Mouse (Mus musculus): ENCODE data around the gene Sema4f. TPM values are rescaled to one million over a fixed set of nuclear protein-coding genes. Genes with fewer than 3 reads are reported as not detected.
A peak's percentile ranks its signal among the peaks of the same experiment; 100 is the strongest.

Gene Sema4f
- 10 to 100 TPM; 37.2 to 39.0 TPM for total RNA-seq (2021)

DNA sequence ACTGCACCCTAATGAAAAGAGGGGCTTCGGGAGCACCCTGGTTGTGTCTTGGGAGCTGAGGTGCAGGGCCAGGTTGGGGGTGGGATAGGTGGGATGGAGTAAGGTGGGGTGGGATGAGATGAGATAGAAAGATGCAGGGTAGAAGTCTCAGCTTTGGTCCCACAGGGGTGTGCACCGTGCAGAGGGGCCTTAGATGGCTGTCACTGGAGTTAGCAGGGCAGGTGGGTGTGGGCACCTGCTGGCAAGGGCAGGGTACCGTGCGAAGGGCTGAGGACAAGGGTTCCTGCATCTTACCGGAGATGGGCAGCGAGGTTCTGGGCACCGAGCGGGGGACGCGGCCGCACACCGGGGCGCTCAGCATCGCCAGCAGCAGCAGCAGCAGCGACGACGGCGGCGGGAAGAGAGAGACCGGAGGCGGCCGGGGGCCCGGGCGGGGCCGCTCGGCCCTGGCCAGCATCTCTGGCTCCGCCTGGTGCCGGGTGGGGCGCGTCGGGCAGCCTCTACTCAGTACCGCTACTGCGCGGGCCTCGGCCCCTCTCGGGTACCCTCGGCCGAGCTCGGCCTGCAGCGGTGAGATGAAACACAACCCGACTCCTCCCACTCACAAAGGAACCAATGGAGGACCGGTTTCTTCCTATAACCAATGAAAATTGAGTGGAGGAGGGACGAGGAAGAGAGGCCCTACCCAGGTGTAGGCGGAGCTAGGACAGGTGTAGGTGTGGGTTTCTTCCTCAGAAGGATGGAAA lies at the start of gene Sema4f:
TSS of gene Sema4f (minus strand) at position 603 of the 746 bp plus-strand sequence.
- intact Hi-C loops (cut with DNase I), result no loop called here
- peak; percentile 66 to 80 for DNase-seq (ENCODE audit: low spot score in 2 of 2)

DNA sequence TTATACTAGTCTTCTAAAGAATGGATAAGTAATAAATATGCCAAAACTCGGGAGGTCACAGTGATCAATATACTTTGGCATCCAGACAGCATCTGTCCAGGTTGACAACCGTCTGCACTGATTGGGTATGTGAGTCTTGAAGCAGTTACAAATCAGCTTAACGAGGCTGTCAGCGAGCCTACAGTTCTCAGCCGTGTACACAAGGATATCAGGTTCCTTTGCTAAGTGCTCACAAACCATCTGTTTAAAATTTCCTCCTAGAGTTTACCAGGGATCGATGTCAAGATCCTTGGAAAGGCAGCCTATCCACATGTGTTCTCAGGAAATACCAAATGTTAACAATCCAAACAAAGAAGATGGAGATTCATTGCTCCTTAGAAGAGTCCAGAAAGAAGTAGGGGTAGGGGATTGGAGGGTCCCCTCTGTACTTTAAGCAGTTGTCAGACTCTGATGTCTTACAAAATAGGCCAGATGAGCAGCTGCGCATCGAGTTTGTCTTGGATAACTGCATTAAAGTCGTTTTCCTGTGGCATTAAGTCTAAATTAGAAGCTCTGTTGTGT lies 47.9 kb upstream of the Sema4f start:
- intact Hi-C loops (cut with DNase I), result no loop called here
- DNase-seq (ENCODE audit: low spot score in 2 of 2), result no peak

DNA sequence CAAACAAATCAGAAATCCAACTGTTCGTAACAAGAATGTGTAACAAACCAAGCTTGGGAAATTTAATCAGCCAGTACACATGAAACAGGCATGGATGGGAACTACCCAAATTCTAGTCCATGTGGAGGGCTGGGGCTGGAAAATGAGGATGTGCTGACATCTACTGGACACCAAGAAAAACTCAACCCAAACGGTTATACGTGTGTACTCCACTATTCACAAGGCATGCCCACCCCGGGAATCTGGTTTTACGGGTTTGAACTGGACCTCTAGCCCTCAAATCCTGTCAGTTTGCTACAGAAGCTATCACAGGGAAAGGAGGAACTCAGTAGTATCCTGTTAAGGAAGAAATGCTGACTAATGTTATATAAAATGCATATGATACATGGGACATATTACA lies 31.5 kb upstream of the Sema4f start:
- intact Hi-C loops (cut with DNase I), result loop anchor here (2.0 to 5.0 kb wide), 2 partner anchors 54 to 229 kb away; no protein-coding TSS in a partner anchor
- DNase-seq (ENCODE audit: low spot score in 2 of 2), result peak; percentile 59 to 62

DNA sequence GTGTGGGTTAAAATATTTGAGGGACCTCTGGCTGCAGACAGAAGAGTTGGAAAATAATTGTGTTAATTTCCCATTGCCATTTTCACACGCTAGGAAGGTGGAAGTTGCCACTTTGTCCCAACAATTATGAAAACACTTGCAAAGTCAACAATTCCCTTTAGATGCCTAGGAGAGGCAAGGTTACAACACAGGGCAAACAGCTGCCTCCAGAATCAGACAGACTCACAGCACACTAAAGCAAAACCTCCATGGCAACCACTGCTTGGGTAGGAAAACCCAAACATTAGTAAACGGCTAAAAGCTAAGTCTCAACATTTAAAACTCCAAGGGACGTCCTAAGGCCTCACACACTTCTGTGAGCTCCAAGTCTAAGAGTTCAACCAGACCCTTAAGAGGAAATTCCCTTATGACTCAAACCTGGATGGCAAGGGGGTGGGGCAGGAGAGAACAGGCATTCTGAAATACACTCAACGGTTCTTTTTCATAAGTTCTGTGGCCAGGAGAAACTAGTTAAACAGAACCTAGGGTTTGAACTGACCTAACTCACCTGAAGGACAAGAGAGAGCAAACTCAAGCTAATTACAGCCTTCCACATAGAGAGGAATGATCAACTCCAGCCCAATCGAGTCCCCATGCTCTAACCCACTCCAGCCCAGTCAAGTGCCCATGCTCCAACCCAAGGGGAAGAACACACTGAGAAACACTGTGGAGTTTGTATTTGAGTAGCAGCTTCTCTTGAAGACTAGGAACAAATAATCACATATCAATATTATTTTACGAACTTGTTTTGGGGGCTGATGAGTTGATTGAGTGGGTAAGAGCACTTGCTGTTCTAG lies 29.9 kb upstream of the Sema4f start:
- DNase-seq (ENCODE audit: low spot score in 2 of 2), result no peak
- intact Hi-C loops (cut with DNase I), result loop anchor here (2.0 to 5.0 kb wide), 2 partner anchors 53 to 227 kb away; no protein-coding TSS in a partner anchor

DNA sequence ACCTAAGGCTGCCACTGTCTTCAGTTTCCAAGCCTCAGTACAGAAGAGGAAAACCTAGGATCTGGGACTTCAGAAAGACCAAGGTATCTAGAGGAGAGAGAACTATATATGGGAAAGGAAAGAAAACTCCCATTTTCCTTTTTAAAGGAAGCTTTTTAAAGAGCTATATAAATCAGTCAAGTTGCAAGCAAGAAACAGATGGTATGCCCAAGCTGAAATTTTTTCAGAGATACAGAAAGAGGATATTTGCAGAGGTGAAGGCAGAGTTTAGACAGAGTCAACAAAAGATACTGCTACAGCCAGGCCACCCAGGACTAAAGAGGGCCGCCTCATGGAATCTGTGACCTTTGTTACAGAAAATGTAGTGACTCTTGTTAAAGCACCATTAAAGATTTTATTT lies 22.1 kb upstream of the Sema4f start:
- DNase-seq (ENCODE audit: low spot score in 2 of 2), result no peak
- intact Hi-C loops (cut with DNase I), result no loop called here

DNA sequence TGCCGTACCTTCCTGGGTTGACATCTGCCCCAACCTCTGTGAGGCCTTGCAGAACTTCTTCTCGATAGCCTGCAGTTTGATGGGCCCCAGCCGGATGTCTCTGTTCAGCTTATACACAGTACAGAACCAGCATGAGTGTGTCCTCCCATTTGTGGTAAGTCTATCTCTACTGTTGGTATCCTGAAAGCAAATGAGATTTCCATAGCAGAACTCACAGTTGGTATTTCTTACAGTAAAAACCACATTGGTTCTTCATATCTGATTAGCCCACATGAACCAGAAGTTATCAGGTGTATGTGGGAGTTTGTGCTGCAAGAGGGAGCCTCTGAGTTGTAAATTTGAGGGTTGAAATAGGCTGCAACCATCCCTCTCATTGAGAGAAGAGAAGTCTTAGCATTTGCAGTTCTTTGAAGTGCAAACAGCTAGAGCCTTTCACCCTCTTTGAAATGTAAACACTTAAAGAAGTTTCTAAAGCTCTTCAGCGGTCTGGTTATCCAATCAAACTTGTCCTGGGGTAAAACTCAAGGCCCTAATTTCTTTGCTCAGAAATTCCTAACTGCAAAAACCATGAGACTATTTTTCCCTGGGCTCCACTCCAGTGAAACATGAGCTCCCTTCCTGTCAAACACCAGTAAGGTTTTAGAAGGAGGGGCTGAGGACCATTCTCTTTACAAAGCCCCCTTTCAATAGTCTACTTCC lies 17.1 kb upstream of the Sema4f start:
- intact Hi-C loops (cut with DNase I), result no loop called here
- DNase-seq (ENCODE audit: low spot score in 2 of 2), result no peak

DNA sequence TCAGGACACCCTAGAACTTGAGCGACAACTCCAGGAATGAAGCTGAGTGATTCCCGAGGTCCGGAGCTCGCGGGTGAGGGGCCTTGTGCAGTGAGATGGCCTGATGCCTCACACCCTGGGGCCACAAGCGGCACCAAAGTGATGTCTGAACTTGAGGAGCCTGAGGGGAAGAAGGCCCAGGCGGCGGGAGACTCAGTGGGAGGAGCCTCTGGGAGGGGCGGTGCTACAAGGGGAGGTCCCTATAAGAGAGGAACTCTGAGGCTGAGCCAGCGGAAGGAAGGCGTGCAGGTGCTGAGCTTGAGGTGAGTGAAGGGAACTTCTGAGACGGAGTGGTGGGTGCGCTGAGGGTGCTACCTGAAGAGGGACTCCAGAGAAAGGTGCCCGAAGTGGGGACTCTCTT lies 7.1 kb upstream of the Sema4f start, which contains the start of gene M1ap:
TSS of gene M1ap (plus strand) at position 252 of the 400 bp plus-strand sequence.
- no peak for DNase-seq (ENCODE audit: low spot score in 2 of 2)
- intact Hi-C loops (cut with DNase I), result no loop called here

DNA sequence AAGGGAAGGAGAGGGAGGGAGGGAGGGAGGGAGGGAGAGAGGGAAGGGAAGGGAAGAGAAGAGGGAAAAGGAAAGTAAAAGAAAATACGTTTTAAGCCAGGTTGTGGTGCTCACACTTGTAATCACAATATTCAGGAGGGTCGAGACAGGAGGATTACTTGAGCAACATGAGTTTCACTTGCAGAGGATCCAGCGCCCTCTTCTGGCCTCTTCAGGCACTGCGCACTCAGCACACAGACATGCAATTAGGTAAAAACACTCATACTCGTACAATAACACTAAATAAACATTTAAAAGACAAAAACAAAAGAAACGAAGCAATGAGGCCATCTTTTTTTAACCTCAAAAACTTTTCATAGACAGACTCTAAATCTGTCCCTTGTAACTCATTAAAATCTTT lies 6.2 kb upstream of the Sema4f start:
- DNase-seq (ENCODE audit: low spot score in 2 of 2), result no peak
- intact Hi-C loops (cut with DNase I), result no loop called here

DNA sequence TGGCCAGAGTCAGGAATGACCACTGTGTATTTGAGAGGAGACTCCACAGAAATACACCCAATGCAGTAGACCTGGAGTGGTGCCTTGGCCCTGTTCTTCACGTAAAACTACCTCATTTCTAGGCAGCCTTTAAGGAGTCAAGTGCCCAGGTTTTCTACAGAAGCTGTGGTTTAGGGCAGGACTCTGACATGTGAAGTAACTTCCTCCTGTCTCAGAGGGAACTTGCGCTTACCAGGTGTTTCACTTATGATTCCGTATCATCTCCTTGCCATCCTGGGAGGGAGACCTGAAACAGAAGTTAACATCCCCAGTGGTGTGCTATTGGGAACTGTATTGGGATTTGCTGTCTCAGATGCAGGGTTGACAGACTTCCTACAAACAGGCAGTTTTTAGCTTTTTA lies 1.2 kb upstream of the Sema4f start:
- DNase-seq (ENCODE audit: low spot score in 2 of 2), result no peak
- intact Hi-C loops (cut with DNase I), result no loop called here

DNA sequence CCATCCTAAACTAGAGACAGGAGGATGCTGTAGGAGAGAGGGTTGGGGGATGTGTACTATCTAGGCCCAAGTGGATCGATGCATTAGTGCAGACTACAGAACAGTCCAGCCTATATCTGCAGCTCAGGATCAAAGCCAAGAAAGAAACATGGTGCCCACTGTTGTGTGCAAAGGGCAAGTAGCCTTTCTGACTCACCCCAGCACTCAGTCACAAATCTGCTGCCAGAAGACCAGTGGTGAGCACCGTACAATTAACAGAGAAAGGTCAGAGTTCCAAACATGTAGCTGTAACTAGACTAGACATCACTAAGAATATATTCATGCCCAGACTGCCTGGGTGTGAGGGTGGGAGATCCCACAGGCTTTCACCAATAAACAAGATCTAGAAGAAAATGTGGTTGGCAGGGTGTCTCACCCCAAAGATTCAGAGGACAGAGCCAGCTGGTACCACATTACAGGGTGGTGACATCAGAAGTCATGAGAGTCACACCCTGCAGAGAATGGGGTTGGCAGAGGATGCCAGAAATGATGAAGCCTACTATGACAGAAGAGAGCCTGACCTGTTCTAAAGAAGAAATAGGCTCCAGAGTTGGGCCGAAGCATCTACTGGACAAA lies 4.8 kb downstream of the Sema4f start:
- DNase-seq (ENCODE audit: low spot score in 2 of 2), result no peak
- intact Hi-C loops (cut with DNase I), result no loop called here

DNA sequence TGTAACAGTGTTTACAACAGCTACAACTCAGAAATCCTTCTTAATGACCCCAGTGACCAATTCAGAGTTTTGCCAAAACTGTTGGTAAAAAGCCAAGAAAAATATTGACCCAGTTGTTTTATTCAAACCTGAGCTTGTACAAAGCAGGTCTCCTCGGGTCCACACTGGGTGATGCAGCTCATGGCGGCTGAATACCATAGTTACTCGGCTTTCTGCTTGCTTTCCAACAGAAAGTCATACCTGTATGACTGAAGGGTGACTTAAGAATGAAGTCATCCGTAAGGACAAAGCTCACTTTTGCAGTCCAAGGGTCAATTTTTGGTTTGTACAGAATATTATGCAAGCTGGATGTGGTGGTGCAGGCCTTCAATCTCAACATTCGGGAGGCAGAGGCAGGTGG lies 12.0 kb downstream of the Sema4f start:
- intact Hi-C loops (cut with DNase I), result no loop called here

DNA sequence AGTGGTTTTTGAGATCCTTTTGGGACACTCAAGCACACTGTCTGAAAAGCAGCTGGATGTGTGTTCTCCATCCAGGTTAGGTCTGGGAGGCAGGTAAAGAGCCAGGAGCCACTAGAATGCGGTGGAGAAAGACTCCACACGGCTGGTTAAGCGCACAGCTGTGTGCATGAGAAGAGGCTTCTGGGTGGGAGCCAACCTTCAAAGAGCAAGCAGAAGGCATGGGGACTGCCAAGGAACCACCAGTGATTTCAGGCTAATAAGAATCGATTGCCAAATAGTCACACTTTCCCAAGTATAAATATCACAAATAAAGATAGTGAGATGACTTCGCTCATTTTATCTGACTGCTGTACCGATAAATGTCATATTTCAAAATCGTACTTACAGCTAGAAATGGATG lies 13.0 kb downstream of the Sema4f start:
- intact Hi-C loops (cut with DNase I), result no loop called here
- no peak for DNase-seq (ENCODE audit: low spot score in 2 of 2)

More for the DNA sequence above, 12.0 kb downstream of the Sema4f start:
- DNase-seq (ENCODE audit: low spot score in 2 of 2), result no peak

DNA sequence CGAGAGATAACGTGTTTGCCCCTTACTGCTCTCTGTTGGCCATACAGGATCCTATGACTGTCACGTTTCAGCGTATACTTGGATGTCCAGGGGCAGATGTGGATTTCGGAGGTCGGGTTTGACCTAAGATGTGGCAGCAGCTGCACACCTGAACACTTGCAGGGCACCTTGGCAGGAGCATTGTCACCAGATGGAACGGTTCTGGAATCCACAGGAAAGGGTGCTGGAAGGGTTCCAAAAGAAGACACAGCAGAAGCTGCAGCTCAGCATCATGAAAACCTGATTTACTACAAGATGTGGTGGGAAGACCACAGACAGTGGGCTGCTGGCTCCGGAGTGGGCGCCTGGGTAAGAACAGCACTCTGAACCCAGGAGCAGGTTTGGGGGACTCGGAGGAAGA lies 13.5 kb downstream of the Sema4f start:
- DNase-seq (ENCODE audit: low spot score in 2 of 2), result no peak

DNA sequence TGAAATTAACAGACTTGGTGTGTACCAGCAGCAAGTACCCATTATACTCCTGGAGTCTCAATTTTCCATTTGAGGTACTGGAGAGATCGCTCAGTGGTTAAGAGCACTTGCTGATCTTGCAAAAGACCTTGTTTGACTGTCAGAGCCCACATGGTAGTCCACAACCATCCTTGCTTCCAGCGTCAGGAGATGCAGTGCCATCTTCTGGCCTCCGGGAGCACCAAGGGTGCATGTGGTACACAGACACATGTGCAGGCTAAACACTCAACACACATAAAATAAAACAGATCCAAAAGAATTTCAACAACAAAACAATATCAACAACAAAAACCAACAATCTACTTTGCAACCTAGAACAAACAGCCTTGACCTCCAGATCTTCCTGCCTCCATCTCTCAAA lies 14.6 kb downstream of the Sema4f start:
- intact Hi-C loops (cut with DNase I), result no loop called here
- no peak for DNase-seq (ENCODE audit: low spot score in 2 of 2)

More for the DNA sequence above, 13.5 kb downstream of the Sema4f start:
- intact Hi-C loops (cut with DNase I), result no loop called here

DNA sequence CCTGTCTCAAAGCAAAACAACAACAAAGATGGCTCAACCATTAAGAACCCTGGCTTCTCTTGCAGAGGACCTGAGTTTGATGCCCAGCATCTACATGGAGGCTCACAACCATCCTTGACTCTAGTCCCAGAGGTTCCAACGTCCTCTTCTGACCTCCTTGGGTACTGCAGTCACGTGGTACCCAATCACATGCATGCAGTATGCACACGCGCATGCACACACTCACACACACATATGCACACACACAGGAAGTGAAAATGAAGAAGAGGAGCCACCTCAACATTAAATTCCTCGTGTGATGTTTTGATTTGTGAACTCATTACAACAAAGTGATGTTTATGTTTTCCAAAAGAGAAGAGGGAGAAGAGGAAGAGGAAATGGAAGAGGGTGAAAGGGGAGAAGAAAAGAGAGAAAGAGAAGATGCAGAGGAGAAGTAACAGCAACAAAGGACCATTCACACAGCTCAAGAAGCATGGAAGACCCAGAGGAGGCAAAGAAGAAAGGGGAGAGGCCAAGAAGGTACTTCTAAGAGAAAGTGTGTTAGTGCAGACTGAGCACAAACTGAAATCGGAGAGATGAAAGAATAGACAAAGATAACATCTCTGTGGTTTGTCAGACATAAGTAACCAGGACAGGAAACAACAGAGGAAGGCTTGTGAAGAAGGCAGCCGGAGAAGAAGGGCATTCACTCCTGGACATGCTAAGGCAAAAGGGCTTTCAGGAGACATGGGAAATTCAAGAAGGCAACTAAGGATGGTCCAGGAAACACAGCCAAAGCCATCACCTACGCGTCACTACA lies 17.9 kb downstream of the Sema4f start:
- no peak for DNase-seq (ENCODE audit: low spot score in 2 of 2)
- intact Hi-C loops (cut with DNase I), result no loop called here

DNA sequence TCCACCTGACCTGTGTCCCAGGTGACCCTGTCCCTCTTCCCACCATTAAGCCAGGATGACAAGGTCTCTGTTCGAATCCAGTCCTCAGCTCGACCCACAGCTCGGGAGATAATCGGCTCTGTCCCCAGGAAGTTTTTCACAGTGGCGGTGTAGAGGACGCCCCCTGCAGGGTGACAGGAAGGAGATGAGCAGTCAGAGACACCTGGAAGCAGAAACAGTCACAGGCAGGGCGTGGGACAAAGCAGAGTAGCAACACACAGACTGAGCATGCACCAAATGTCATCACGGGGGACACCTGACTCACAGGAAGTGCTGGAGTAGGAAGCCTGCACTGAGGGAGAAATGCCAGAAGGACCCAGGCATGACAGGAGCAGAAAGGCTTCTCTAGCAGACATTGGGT lies 20.0 kb downstream of the Sema4f start:
- intact Hi-C loops (cut with DNase I), result no loop called here

DNA sequence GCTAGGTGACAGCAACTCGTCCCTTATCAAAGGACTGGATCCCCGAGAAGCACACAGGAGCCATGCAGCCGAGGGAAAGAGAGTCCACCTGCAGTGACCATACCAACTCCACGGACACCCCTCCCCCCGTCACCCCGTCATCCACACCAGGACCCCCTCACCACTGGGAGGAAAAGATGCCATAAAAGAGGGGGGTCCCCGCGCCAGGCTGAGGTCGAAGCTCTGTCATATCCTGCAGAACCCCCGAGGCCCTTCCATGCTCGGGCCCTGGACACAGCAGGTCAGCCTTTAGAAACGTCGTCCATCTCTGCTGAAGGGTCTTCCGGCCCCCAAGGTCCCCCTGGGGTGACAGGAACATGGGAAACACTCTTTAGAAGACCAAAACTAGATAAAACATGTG lies 21.2 kb downstream of the Sema4f start:
- intact Hi-C loops (cut with DNase I), result no loop called here
- DNase-seq (ENCODE audit: low spot score in 2 of 2), result no peak

More for the DNA sequence above, 20.0 kb downstream of the Sema4f start:
- DNase-seq (ENCODE audit: low spot score in 2 of 2), result no peak

DNA sequence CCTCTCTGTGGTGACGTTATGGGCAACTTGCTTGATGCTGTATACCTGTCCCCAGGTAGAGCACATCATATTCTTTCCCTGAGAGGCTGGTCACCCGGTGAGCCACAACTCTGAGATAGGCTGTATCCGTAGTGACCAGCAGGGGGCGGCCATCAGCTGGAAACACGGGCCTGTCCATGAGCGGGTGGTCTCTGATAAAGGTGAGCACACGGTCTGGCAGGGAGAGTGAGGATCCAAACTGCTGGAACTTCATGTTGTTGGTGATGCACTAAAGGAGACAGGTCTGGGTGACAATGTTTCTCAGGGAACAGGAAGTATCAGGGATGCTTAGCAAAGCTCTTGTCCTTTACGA lies 21.8 kb downstream of the Sema4f start:
- DNase-seq (ENCODE audit: low spot score in 2 of 2), result peak; percentile 47 to 51
- intact Hi-C loops (cut with DNase I), result loop anchor here (2.0 kb wide), 1 partner anchor 53 kb away; no protein-coding TSS in a partner anchor

All from left cerebral cortex, postnatal 36 days (tissue).